Mouse (Mus musculus) myocyte (in vitro differentiated cells): ENCODE results near the gene Hnf1b.

Experiments used
- MAX ChIP-seq: IDR thresholded peaks from one replicate; pipeline ENCODE4 v1.6.1; 2011; ENCODE audit warnings: low read depth, mild to moderate bottlenecking, control low read depth
- POLR2A ChIP-seq: IDR thresholded peaks from one replicate; pipeline ENCODE4 v1.6.1; 2011; ENCODE audit warnings: low read depth, mild to moderate bottlenecking, control low read depth, moderate library complexity; ENCODE audit not compliant: insufficient read length
- REST ChIP-seq: IDR thresholded peaks from one replicate; pipeline ENCODE4 v1.6.1; 2011; ENCODE audit warnings: mild to moderate bottlenecking, control low read depth, moderate library complexity; ENCODE audit not compliant: insufficient read depth, insufficient read length
- SRF ChIP-seq: IDR thresholded peaks from one replicate; pipeline ENCODE4 v1.6.1; 2011; ENCODE audit warnings: low read depth; ENCODE audit not compliant: control insufficient read depth, insufficient read length
- TCF12 ChIP-seq: IDR thresholded peaks from one replicate; pipeline ENCODE4 v1.6.1; 2011; ENCODE audit warnings: mild to moderate bottlenecking, control low read depth; ENCODE audit not compliant: poor library complexity, insufficient read depth, severe bottlenecking
- USF1 ChIP-seq: IDR thresholded peaks from one replicate; pipeline ENCODE4 v1.6.1; 2011; ENCODE audit warnings: low read depth, mild to moderate bottlenecking, control low read depth, moderate library complexity

DNA sequence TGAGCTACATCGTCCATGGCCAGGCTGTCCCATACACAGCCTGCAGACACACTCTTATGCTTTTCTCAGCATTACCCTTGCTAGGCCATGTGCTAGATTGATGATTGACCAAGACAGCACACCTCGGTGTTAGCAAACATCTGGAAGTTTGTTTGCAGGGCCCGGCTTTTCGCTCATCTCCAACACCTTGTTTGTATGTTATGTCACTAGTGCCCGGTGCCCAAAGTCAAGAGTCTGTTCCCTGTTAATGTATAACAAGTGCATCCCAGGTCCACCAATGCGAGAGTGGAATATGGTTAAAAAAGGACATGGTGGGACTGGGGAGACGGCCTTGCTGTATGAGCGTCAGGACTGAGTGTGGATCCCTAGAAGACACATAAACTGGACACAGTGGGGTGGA lies 35.3 kb downstream of the Hnf1b start:
- TF ChIP-seq SRF (no peak), POLR2A (no peak), MAX (no peak), REST (no peak), TCF12 (no peak), USF1 (no peak)
